Mouse (Mus musculus): ENCODE data around the gene Sectm1b.

Gene Sectm1b

GRCm38 (mm10) chr11:121024163-121024562, 39.2 kb downstream of the Sectm1b start:
- in situ Hi-C loops (cut with MboI): no loop called here

- in situ Hi-C loops (cut with MboI): no loop called here
These were observed 43.9 kb downstream of the Sectm1b start for GRCm38 (mm10) chr11:121019501-121019900.

GRCm38 (mm10) chr11:121017703-121018102, 45.7 kb downstream of the Sectm1b start:
- in situ Hi-C loops (cut with MboI): no loop called here

- in situ Hi-C loops (cut with MboI): no loop called here
These were observed 47.9 kb downstream of the Sectm1b start for GRCm38 (mm10) chr11:121015472-121015871.

GRCm38 (mm10) chr11:121014896-121015300, 48.5 kb downstream of the Sectm1b start:
- in situ Hi-C loops (cut with MboI): no loop called here

- in situ Hi-C loops (cut with MboI): no loop called here
These were observed 49.7 kb downstream of the Sectm1b start for GRCm38 (mm10) chr11:121013656-121014055.

GRCm38 (mm10) chr11:121010044-121010755, 53.2 kb downstream of the Sectm1b start:
- in situ Hi-C loops (cut with MboI): no loop called here

- in situ Hi-C loops (cut with MboI): no loop called here
These were observed 57.2 kb downstream of the Sectm1b start for GRCm38 (mm10) chr11:121006184-121006583.

GRCm38 (mm10) chr11:121004281-121004680, 59.1 kb downstream of the Sectm1b start:
- in situ Hi-C loops (cut with MboI): no loop called here

Data from mature B cell (primary cell).